Mouse (Mus musculus): Measurements from ENCODE around the gene Ikzf1.

- TF ChIP-seq ZC3H11A (IDR thresholded peaks at IDR 0.05; ENCODE audit: borderline replicate concordance, low read depth, low read length) (no peak), MAFK (IDR thresholded peaks at IDR 0.05; ENCODE audit: insufficient read depth, low read depth, low read length) (no peak), ZNF384 (IDR thresholded peaks at IDR 0.05; ENCODE audit: low read depth, low read length) (no peak), HCFC1 (IDR thresholded peaks at IDR 0.05; ENCODE audit: borderline replicate concordance, insufficient read depth, low read length) (no peak)
Measured at GRCm38 (mm10) chr11:11708154-11708719, 23.4 kb downstream of the Ikzf1 start.

All from ES-E14 (cell line).